Mouse (Mus musculus) MEL (cell line): ENCODE data around the gene Tnk2.

Source experiments
- CHD1 ChIP-seq: IDR thresholded peaks from 2 replicates; pipeline ENCODE4 v1.6.1; 2012; ENCODE audit warnings: low read depth, mild to moderate bottlenecking, inconsistent platforms, low read length, improper control_type of control experiment
- CTCF ChIP-seq, 3 experiments: IDR thresholded peaks in 2 of 3; conservative IDR thresholded peaks in 1 of 3; 2 replicates each; pipeline ENCODE4 v1.5.1; 2011 to 2012; ENCODE audit warnings: low read length in 3 of 3, low read depth in 2 of 3, mild to moderate bottlenecking in 2 of 3, improper control_type of control experiment in 1 of 3, inconsistent platforms in 1 of 3, mixed read lengths in 1 of 3, moderate library complexity in 1 of 3; ENCODE audit not compliant: control insufficient read depth in 1 of 3, insufficient read depth in 1 of 3, poor library complexity in 1 of 3, severe bottlenecking in 1 of 3
- EP300 ChIP-seq, 2 experiments: IDR thresholded peaks; 2 replicates each; pipeline ENCODE4 v1.6.1; 2011; ENCODE audit warnings: improper control_type of control experiment in 2 of 2, low read length in 2 of 2, low read depth in 1 of 2, mild to moderate bottlenecking in 1 of 2
- MEF2A ChIP-seq: IDR thresholded peaks from 2 replicates; pipeline ENCODE4 v1.6.1; 2014; ENCODE audit warnings: low read depth, mild to moderate bottlenecking, inconsistent platforms, low read length, improper control_type of control experiment; ENCODE audit not compliant: poor library complexity, insufficient replicate concordance, severe bottlenecking; ENCODE audit errors: extremely low read depth
- POLR2AphosphoS2 ChIP-seq: IDR thresholded peaks from 2 replicates; pipeline ENCODE4 v1.6.1; 2011; ENCODE audit warnings: low read length, improper control_type of control experiment
- RAD21 ChIP-seq: IDR thresholded peaks from 2 replicates; pipeline ENCODE4 v1.6.1; 2011; ENCODE audit warnings: mild to moderate bottlenecking, low read depth, low read length, improper control_type of control experiment
- SMC3 ChIP-seq: IDR thresholded peaks from 2 replicates; pipeline ENCODE4 v1.6.1; 2011; ENCODE audit warnings: low read depth, low read length, improper control_type of control experiment
- USF1 ChIP-seq: IDR thresholded peaks from 2 replicates; pipeline ENCODE4 v1.6.1; 2014; ENCODE audit warnings: low read depth, mild to moderate bottlenecking, inconsistent platforms, low read length, improper control_type of control experiment, moderate library complexity
- ZKSCAN1 ChIP-seq: IDR thresholded peaks from 2 replicates; pipeline ENCODE4 v1.6.1; 2012; ENCODE audit warnings: low read depth, mild to moderate bottlenecking, inconsistent platforms, low read length, improper control_type of control experiment, moderate library complexity

GRCm38 (mm10) chr16:32595142-32595855 is 48.4 kb upstream of the Tnk2 start:
- TF ChIP-seq CTCF (IDR thresholded peaks at IDR 0.05 in 2 of 3, conservative IDR thresholded peaks at IDR 0.05 in 1 of 3; ENCODE audit: control insufficient read depth in 1 of 3, insufficient read depth in 1 of 3, low read depth in 2 of 3, low read length in 3 of 3, poor library complexity in 1 of 3, severe bottlenecking in 1 of 3) = no peak
- TF ChIP-seq MEF2A = no peak
- TF ChIP-seq CHD1 = no peak
- no peak for TF ChIP-seq RAD21
- no peak for TF ChIP-seq POLR2AphosphoS2
- no peak for TF ChIP-seq USF1
- no peak for TF ChIP-seq EP300 (IDR thresholded peaks at IDR 0.05; ENCODE audit: low read depth in 1 of 2, low read length in 2 of 2)
- no peak for TF ChIP-seq ZKSCAN1
- no peak for TF ChIP-seq SMC3
